Mouse (Mus musculus) effector memory CD4-positive, alpha-beta T cell, adult 7 months (primary cell): Measurements from ENCODE around the gene Vmn1r114. TPM values are rescaled to one million over a fixed set of nuclear protein-coding genes. Genes with fewer than 3 reads are reported as not detected.

Source experiments
- polyA plus RNA-seq: library from polyadenylated mRNA; unstranded; fragments of 100-300 nt; shearing (Covaris generic); gene quantifications from one replicate; pipeline ENCODE4 v1.2.1, GENCODE M21; 2017

Gene Vmn1r114
- polyA plus RNA-seq, result not detected

DNA sequence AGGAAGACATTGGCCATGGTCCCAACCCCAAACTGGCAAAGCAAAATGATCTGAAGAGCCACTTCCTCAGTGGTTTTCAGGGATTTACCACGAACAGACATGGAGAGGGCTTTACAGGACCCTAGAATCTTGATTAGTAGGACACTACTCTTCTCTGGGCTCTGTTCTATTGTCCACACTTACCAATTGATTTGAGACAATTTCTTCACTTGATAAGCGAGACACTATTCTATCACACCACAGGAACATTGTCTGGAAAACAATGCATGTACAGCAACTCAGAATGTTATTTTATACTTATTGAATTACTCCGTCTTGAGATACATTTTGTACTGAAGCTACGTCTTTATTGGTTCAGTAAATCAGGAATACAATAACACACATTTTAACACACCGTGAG, at the start of gene Vmn1r114:
Gene Vmn1r114 (minus strand): TSS at position 101 of the 400 bp plus-strand sequence.

GRCm38 (mm10) chr7:20844885-20845284, 32.9 kb upstream of the Vmn1r114 start, which contains the start of gene Vmn1r115:
TSS of gene Vmn1r115 (minus strand) at chr7:20844985.

DNA sequence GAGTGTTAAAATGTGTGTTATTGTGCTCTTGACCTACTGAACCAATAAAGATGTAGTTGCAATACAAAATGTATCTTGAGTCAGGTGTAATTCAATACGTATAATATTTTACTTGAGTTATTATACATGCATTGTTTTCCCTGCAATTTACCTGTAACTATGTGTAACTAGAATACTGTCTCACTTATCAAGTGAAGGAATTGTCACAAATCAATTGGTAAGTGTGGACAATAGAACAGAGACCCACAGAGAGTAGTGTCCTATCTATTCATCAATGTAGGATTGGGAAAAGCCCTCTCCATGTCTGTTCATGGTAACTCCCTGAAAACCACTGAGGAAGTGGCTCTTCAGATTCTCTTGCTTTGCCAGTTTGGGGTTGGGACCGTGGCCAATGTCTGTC, 25.0 kb downstream of the Vmn1r114 start, which contains the start of gene Vmn1r113:
Gene Vmn1r113 (plus strand): TSS at position 301 of the 400 bp plus-strand sequence.

DNA sequence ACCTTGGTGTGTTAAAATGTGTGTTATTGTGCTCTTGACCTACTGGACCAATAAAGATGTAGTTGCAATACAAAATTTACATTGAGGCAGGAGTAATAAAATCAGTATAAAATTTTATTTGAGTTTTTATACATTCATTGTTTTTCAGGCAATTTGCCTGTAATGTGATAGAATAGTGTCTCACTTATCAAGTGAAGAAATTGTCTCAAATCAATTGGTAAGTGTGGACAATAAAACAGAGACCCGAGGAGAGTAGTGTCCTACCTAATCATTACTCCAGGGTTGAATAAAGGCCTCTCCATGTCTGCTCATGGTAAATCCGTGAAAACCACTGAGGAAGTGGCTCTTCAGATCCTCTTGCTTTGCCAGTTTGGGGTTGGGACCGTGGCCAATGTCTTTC, 41.1 kb downstream of the Vmn1r114 start, which contains the start of gene Vmn1r112:
Gene Vmn1r112 (plus strand): TSS at position 301 of the 400 bp plus-strand sequence.

Other genes starting within 250 kb of the Vmn1r114 start
- gene Gm4141, start 235.9 kb downstream of the Vmn1r114 start, polyA plus RNA-seq, result not detected
- 0.65 TPM for gene Gm4513, start 213.2 kb downstream of the Vmn1r114 start, polyA plus RNA-seq
- 1.1 TPM for gene Vmn1r107, start 143.3 kb downstream of the Vmn1r114 start, polyA plus RNA-seq
- gene Vmn1r111, start 109.0 kb downstream of the Vmn1r114 start, polyA plus RNA-seq, result not detected
- not detected for gene Gm10668, start 81.6 kb downstream of the Vmn1r114 start, polyA plus RNA-seq
- gene Vmn1r112, start 41.0 kb downstream of the Vmn1r114 start, polyA plus RNA-seq, result not detected
- gene Vmn1r113, start 24.9 kb downstream of the Vmn1r114 start, polyA plus RNA-seq, result not detected
- not detected for gene Vmn1r115, start 32.8 kb upstream of the Vmn1r114 start, polyA plus RNA-seq
- not detected for gene Vmn1r116, start 60.1 kb upstream of the Vmn1r114 start, polyA plus RNA-seq
- not detected for gene Vmn1r117, start 71.9 kb upstream of the Vmn1r114 start, polyA plus RNA-seq
- not detected for gene Vmn1r118, start 100.2 kb upstream of the Vmn1r114 start, polyA plus RNA-seq
- gene Vmn1r119, start 200.3 kb upstream of the Vmn1r114 start, polyA plus RNA-seq, result not detected
- gene Vmn1r120, start 241.6 kb upstream of the Vmn1r114 start, polyA plus RNA-seq, result not detected